In the genomic region with DNA sequence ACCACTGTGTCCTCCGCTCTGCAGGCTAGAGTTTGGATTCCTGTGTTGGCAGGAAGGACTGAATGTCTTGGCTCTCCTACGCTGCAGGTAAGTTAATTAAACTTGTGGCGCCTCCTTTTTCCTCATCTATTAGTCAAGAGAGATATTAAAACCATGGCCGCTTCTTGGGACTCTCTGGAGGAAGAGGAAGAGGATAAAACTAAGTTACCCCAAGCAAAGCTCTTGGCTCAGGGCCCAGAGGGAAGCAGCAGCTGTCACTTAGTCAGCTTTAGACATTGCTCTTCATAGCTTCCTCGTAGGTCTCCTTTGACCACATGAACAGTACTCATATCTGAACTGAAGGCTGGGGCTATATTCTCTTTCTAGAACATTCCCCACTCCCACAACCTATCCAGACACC, we compare ENCODE assay signal across 11 mouse cellular contexts. TPM values are rescaled to one million over a fixed set of nuclear protein-coding genes. Genes with fewer than 3 reads are reported as not detected.
DNase-seq lines count a peak whose midpoint lies in the region; ATAC-seq and TF ChIP-seq lines count a peak whose summit lies in the region.
"Had no signal": no experiment of that assay in that cellular context is flagged by ENCODE, and none has a peak within 500 bp of the region (broad histone marks: within the 10 kb centered on the region; RNA-seq: fewer than 3 reads in every experiment).

No protein-coding gene starts in this region.

- peaks cover 8% of the 10 kb centered on the region; the same call in 1 of the 2 replicates for H3K4me1 ChIP-seq in intestine, postnatal 0 days (replicated peaks; ENCODE audit: control insufficient read depth, insufficient read depth, low read length)
- H3K4me1 ChIP-seq: embryonic facial prominence, embryonic 12.5 days; limb, embryonic 12.5 days; stomach, embryonic 15.5 days had no signal

- no peaks in the 10 kb centered on the region for H3K79me2 ChIP-seq in macrophage (ENCODE audit: inconsistent target)

- H3K4me2 ChIP-seq in intestine, postnatal 0 days (replicated peaks; ENCODE audit: low read depth) = no peak overlapping the region
- H3K4me2 ChIP-seq: embryonic facial prominence, embryonic 12.5 days; limb, embryonic 12.5 days; midbrain, embryonic 11.5 days; stomach, embryonic 15.5 days had no signal

- peak; percentile 82 for ATAC-seq in intestine, postnatal 0 days

- peak; percentile 20 to 37 for DNase-seq in left cerebral cortex, postnatal 14 days (ENCODE audit: low spot score in 2 of 2)
- DNase-seq in left cerebral cortex, adult 18-20 months (ENCODE audit: low spot score in 2 of 2) = no peak
- peak; percentile 37 for DNase-seq in brain, adult 2 months (ENCODE audit: low read depth, low spot score)
- no peak for DNase-seq in urinary bladder, adult 18-20 months (ENCODE audit: low spot score in 2 of 2)
- DNase-seq in frontal cortex, postnatal 25 days (ENCODE audit: low spot score in 2 of 2) = no peak

- no peak overlapping the region for H3K4me3 ChIP-seq in intestine, postnatal 0 days (ENCODE audit: low read depth, low read length)
- no peak overlapping the region for H3K4me3 ChIP-seq in macrophage (ENCODE audit: inconsistent target)
- H3K4me3 ChIP-seq: embryonic facial prominence, embryonic 12.5 days; limb, embryonic 12.5 days; stomach, embryonic 15.5 days had no signal

- 37% methylated on average over 5 of the region's 5 CpGs for WGBS in intestine, postnatal 0 days
- 54% methylated on average over 5 of the region's 5 CpGs for WGBS in macrophage (ENCODE audit: missing documents)

- no peaks in the 10 kb centered on the region for H3K36me3 ChIP-seq in intestine, postnatal 0 days (ENCODE audit: control insufficient read depth, insufficient read depth)
- H3K36me3 ChIP-seq in macrophage (ENCODE audit: inconsistent target) = no peaks in the 10 kb centered on the region
- H3K36me3 ChIP-seq: embryonic facial prominence, embryonic 12.5 days; limb, embryonic 12.5 days; stomach, embryonic 15.5 days had no signal

- intact Hi-C loops in left cerebral cortex, postnatal 14 days (cut with DNase I) = no loop called here

- no peak for TF ChIP-seq CTCF in intestine, postnatal 0 days (IDR thresholded peaks at IDR 0.05; ENCODE audit: low read depth)

- peak overlapping the region; percentile 43 for H3K27ac ChIP-seq in intestine, postnatal 0 days (ENCODE audit: low read depth, low read length)
- H3K27ac ChIP-seq in macrophage = peak overlapping the region; percentile 27
- H3K27ac ChIP-seq: embryonic facial prominence, embryonic 12.5 days; limb, embryonic 12.5 days; stomach, embryonic 15.5 days had no signal

- H3K9ac ChIP-seq in intestine, postnatal 0 days (ENCODE audit: low read depth, low read length) = no peak overlapping the region
- H3K9ac ChIP-seq: embryonic facial prominence, embryonic 12.5 days; limb, embryonic 12.5 days; stomach, embryonic 15.5 days had no signal

- no peaks in the 10 kb centered on the region for H3K27me3 ChIP-seq in intestine, postnatal 0 days (replicated peaks; ENCODE audit: control insufficient read depth, insufficient read depth, low read length)
- H3K27me3 ChIP-seq: embryonic facial prominence, embryonic 12.5 days; limb, embryonic 12.5 days; stomach, embryonic 15.5 days had no signal

- no peaks in the 10 kb centered on the region for H3K9me3 ChIP-seq in intestine, postnatal 0 days (ENCODE audit: control insufficient read depth)
- H3K9me3 ChIP-seq: embryonic facial prominence, embryonic 12.5 days; limb, embryonic 12.5 days; stomach, embryonic 15.5 days had no signal

RNA-seq across cellular contexts. Expression of gene Atp13a3, which starts 10.5 kb away (rescaled TPM):
- total RNA-seq in left cerebral cortex, postnatal 14 days (2021) = 10 to 100 TPM; 66.2 to 67.3 TPM
- 10 to 100 TPM; 71.3 to 76.2 TPM for total RNA-seq in left cerebral cortex, adult 18-20 months (2021)
- polyA plus RNA-seq in intestine, postnatal 0 days (2015; fragmentation: Nextera tagmentation; extraction: Ambion mirVana) = 22.0 and 23.9 TPM in 2 replicates
- total RNA-seq in macrophage (2018; cell fraction: chromatin; rRNA removed) = 100 to 1,000 TPM in 6 of 26 experiments, 10 to 100 TPM in 20; 38.8 to 239 (median 75.6) TPM
- 10 to 100 TPM; 18.8 to 75.6 (median 38.3) TPM for total RNA-seq in macrophage (2018; cell fraction: cytosol; rRNA removed)
- total RNA-seq in macrophage (2018; cell fraction: nucleus; rRNA removed) = 100 to 1,000 TPM in 9 of 26 experiments, 10 to 100 TPM in 17; 30.1 to 173 (median 83.2) TPM
- 26.9 to 42.2 TPM (median 30.1 TPM) in 3 replicates for polyA plus RNA-seq in macrophage (2018)

Comparison
In these comparisons a context has a peak if more than half of its experiments do, and no peak if none do; other contexts are left out.
1. DNase-seq: peak in left cerebral cortex, postnatal 14 days (2 of 2) and brain, adult 2 months (single experiment); none in left cerebral cortex, adult 18-20 months (0 of 2), urinary bladder, adult 18-20 months (0 of 2) and frontal cortex, postnatal 25 days (0 of 2).